Mouse (Mus musculus) urinary bladder, postnatal 25 days (tissue): ENCODE measurements around the gene Tmem39a.

Experiments
- DNase-seq: peaks from one replicate; pipeline ENCODE4 v3.0.0; 2022; ENCODE audit warnings: low spot score

Tmem39a gene

GRCm38 (mm10) chr16:38587572-38587971 lies 29.1 kb downstream of the Tmem39a start:
- no peak for DNase-seq

- DNase-seq = no peak
These were observed 33.0 kb downstream of the Tmem39a start for GRCm38 (mm10) chr16:38591506-38591905.

GRCm38 (mm10) chr16:38592026-38592678 lies 33.7 kb downstream of the Tmem39a start:
- DNase-seq = no peak

- no peak for DNase-seq
These were observed 34.4 kb downstream of the Tmem39a start for GRCm38 (mm10) chr16:38592946-38593345.

- no peak for DNase-seq
These were observed 35.9 kb downstream of the Tmem39a start for GRCm38 (mm10) chr16:38594435-38594834.

GRCm38 (mm10) chr16:38596099-38596498 lies 37.6 kb downstream of the Tmem39a start:
- no peak for DNase-seq

- DNase-seq = no peak
These were observed 38.2 kb downstream of the Tmem39a start for GRCm38 (mm10) chr16:38596651-38597050.

- DNase-seq = no peak
These were observed 40.6 kb downstream of the Tmem39a start for GRCm38 (mm10) chr16:38598986-38599680.

- DNase-seq = peak; percentile 8
These were observed 44.7 kb downstream of the Tmem39a start for GRCm38 (mm10) chr16:38602989-38603804.

GRCm38 (mm10) chr16:38606509-38606908 lies 48.0 kb downstream of the Tmem39a start:
- DNase-seq = no peak

- DNase-seq = no peak
These were observed 50.2 kb downstream of the Tmem39a start for GRCm38 (mm10) chr16:38608687-38609086.

GRCm38 (mm10) chr16:38609092-38609491 lies 50.6 kb downstream of the Tmem39a start:
- DNase-seq = no peak

- no peak for DNase-seq
These were observed 54.1 kb downstream of the Tmem39a start for GRCm38 (mm10) chr16:38612646-38613045.

GRCm38 (mm10) chr16:38613646-38614045 lies 55.1 kb downstream of the Tmem39a start:
- no peak for DNase-seq

- DNase-seq = no peak
These were observed 59.5 kb downstream of the Tmem39a start for GRCm38 (mm10) chr16:38617977-38618376.

GRCm38 (mm10) chr16:38619054-38619453 lies 60.6 kb downstream of the Tmem39a start:
- peak; percentile 74 for DNase-seq

GRCm38 (mm10) chr16:38620696-38621450 lies 62.4 kb downstream of the Tmem39a start:
- DNase-seq = no peak

GRCm38 (mm10) chr16:38622283-38622682 lies 63.8 kb downstream of the Tmem39a start:
- no peak for DNase-seq

- no peak for DNase-seq
These were observed 65.8 kb downstream of the Tmem39a start for GRCm38 (mm10) chr16:38624303-38624702.

- DNase-seq = no peak
These were observed 66.9 kb downstream of the Tmem39a start for GRCm38 (mm10) chr16:38625411-38625810.

GRCm38 (mm10) chr16:38625811-38626369 lies 67.4 kb downstream of the Tmem39a start:
- DNase-seq = no peak

- DNase-seq = peak; percentile 51
These were observed 73.6 kb downstream of the Tmem39a start for GRCm38 (mm10) chr16:38632147-38632546.
